24 mouse cellular contexts compared by ENCODE assay signal in the genomic region with DNA sequence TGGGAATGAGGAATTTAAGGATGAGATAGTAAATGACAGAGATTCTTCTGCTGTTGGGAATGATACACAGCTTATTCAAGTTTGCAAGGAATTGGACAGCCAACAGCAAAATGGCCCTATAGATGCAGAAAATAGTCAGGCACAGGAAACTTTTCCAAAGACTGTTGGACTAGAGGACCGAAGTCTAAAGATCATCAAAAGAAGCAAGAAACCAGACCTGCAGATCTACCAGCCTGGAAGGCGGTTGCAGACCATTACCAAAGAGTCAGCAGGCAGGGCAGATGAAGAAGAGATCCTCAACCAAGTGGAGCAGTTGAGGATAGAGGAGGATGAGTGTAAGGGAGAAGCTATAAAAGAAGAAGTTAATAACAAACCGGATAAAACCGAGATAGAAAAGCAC.
"Had no signal": no experiment of that assay in that cellular context is flagged by ENCODE, and none has a peak within 500 bp of the region (broad histone marks: within the 10 kb centered on the region; RNA-seq: fewer than 3 reads in every experiment).

No protein-coding gene starts in this region.

- DNase-seq: gastrocnemius, adult 2 months; gastrocnemius, postnatal 10 days; gastrocnemius, postnatal 25 days; heart, adult 18-20 months; heart, postnatal 10 days; heart, postnatal 4 days; liver; liver, embryonic 13.5 days had no signal

- H3K4me2 ChIP-seq: heart, embryonic 12.5 days; hindbrain, embryonic 12.5 days; hindbrain, embryonic 14.5 days; intestine, embryonic 15.5 days; kidney, embryonic 15.5 days; limb, embryonic 12.5 days; liver, embryonic 13.5 days; liver, embryonic 15.5 days had no signal

- H3K9me3 ChIP-seq: heart, embryonic 10.5 days; heart, embryonic 12.5 days; hindbrain, embryonic 10.5 days; hindbrain, embryonic 12.5 days; intestine, embryonic 15.5 days; kidney, embryonic 15.5 days; limb, embryonic 10.5 days; limb, embryonic 12.5 days; liver, embryonic 13.5 days; liver, embryonic 15.5 days had no signal

- H3K27ac ChIP-seq: gastrocnemius, adult 2 months; heart, embryonic 10.5 days; hindbrain, embryonic 10.5 days; hindbrain, embryonic 12.5 days; hindbrain, embryonic 14.5 days; intestine, embryonic 15.5 days; kidney, embryonic 15.5 days; layer of hippocampus, adult 2 months; left cerebral cortex, adult 2 months; limb, embryonic 10.5 days; limb, embryonic 12.5 days; liver, embryonic 13.5 days; liver, embryonic 15.5 days had no signal

- H3K4me3 ChIP-seq: gastrocnemius, adult 2 months; heart, embryonic 10.5 days; heart, embryonic 12.5 days; hindbrain, embryonic 10.5 days; hindbrain, embryonic 12.5 days; intestine, embryonic 15.5 days; kidney, embryonic 15.5 days; layer of hippocampus, adult 2 months; left cerebral cortex, adult 2 months; limb, embryonic 10.5 days; limb, embryonic 12.5 days; liver, embryonic 13.5 days; liver, embryonic 15.5 days had no signal

- H3K27me3 ChIP-seq: heart, embryonic 12.5 days; hindbrain, embryonic 12.5 days; intestine, embryonic 15.5 days; kidney, embryonic 15.5 days; limb, embryonic 12.5 days; liver, embryonic 13.5 days; liver, embryonic 15.5 days had no signal

- H3K9ac ChIP-seq: heart, embryonic 12.5 days; hindbrain, embryonic 12.5 days; hindbrain, embryonic 14.5 days; intestine, embryonic 15.5 days; kidney, embryonic 15.5 days; limb, embryonic 12.5 days; liver, embryonic 13.5 days; liver, embryonic 15.5 days had no signal

- ATAC-seq: forebrain, embryonic 16.5 days; hindbrain, embryonic 16.5 days; inflammation-experienced regulatory T-cells, adult 6 months; intestine, embryonic 15.5 days; intestine, postnatal 0 days had no signal
